Mouse (Mus musculus) forebrain, embryonic 11.5 days (tissue): ENCODE data around the gene Oser1. TPM values are rescaled to one million over a fixed set of nuclear protein-coding genes. Genes with fewer than 3 reads are reported as not detected.

ENCODE experiments used
- ATAC-seq: fragments of 200-750 bp; cut with Nextera tagmentation; replicated peaks from 2 replicates; pipeline ENCODE4 v1.8.0; 2017; ENCODE audit warnings: moderate TSS enrichment; ENCODE audit not compliant: low FRiP score
- DNase-seq: peaks from one replicate; pipeline ENCODE4 v3.0.0-alpha.2; 2017; ENCODE audit warnings: low spot score
- H3K27ac ChIP-seq: fragments of 300-500 bp; sonication (generic); 2 replicates; pipeline ENCODE4 v1.5.1; 2014; ENCODE audit warnings: low read depth, low read length
- H3K27me3 ChIP-seq: fragments of 300-500 bp; sonication (generic); 2 replicates; pipeline ENCODE4 v1.6.1; 2014; ENCODE audit warnings: mild to moderate bottlenecking, low read length, mixed read lengths; ENCODE audit not compliant: control insufficient read depth, insufficient read depth
- H3K36me3 ChIP-seq: fragments of 300-500 bp; sonication (generic); 2 replicates; pipeline ENCODE4 v1.6.1; 2014; ENCODE audit warnings: mild to moderate bottlenecking, low read length, moderate library complexity, mixed read lengths; ENCODE audit not compliant: control insufficient read depth, insufficient read depth
- H3K4me1 ChIP-seq: fragments of 300-500 bp; sonication (generic); replicated peaks from 2 replicates; pipeline ENCODE4 v1.6.1; 2014; ENCODE audit warnings: low read length, mixed read lengths; ENCODE audit not compliant: control insufficient read depth, insufficient read depth
- H3K4me2 ChIP-seq: fragments of 300-500 bp; sonication (generic); 2 replicates; pipeline ENCODE4 v1.6.1; 2014; ENCODE audit warnings: low read depth, mild to moderate bottlenecking, low read length, moderate library complexity, mixed read lengths; ENCODE audit not compliant: severe bottlenecking
- H3K4me3 ChIP-seq: fragments of 300-500 bp; sonication (generic); 2 replicates; pipeline ENCODE4 v1.5.1; 2014; ENCODE audit warnings: low read depth, low read length
- H3K9ac ChIP-seq: fragments of 300-500 bp; sonication (generic); 2 replicates; pipeline ENCODE4 v1.6.1; 2014; ENCODE audit warnings: low read length
- H3K9me3 ChIP-seq: fragments of 300-500 bp; sonication (generic); 2 replicates; pipeline ENCODE4 v1.6.1; 2016; ENCODE audit warnings: low read length, mixed read lengths; ENCODE audit not compliant: control insufficient read depth
- WGBS: fragments of 180-500 bp; shearing (Covaris S2); extraction: QIAGEN DNeasy Blood & Tissue Kit; methylation state at CpG from one replicate; pipeline ENCODE4 v1.1.7; 2014; 5-methylcytosine and 5-hydroxymethylcytosine counted together
- polyA plus RNA-seq: library from polyadenylated mRNA; unstranded; fragments of >200 nt; fragmentation: Nextera tagmentation; extraction: Ambion mirVana; gene quantifications from 2 replicates; pipeline ENCODE4 v1.2.1, GENCODE M21; 2014

Oser1 gene
- polyA plus RNA-seq, 1 experiment from 2014 or later, result 85.5 TPM

GRCm38 (mm10) chr2:163438619-163439451 is 14.3 kb upstream of the Oser1 start:
- ATAC-seq (peak; percentile 58; the same call in 1 of the 2 replicates), DNase-seq (peak; percentile 75)
- no peaks in the 10 kb centered on the region for H3K4me1 ChIP-seq
- H3K9me3 ChIP-seq, result no peaks in the 10 kb centered on the region
- peak overlapping the region; percentile 68 for H3K4me2 ChIP-seq
- H3K4me3 ChIP-seq, result peak overlapping the region; percentile 54
- H3K36me3 ChIP-seq, result no peaks in the 10 kb centered on the region
- whole genome bisulfite sequencing, result 3% methylated on average over 28 of the region's 30 CpGs
- peak overlapping the region; percentile 75 for H3K9ac ChIP-seq
- H3K27me3 ChIP-seq, result peaks cover 3% of the 10 kb centered on the region; the same call in 1 of the 2 replicates
- H3K27ac ChIP-seq, result peak overlapping the region; percentile 19; the same call in 1 of the 2 replicates

GRCm38 (mm10) chr2:163438246-163438618 is 13.7 kb upstream of the Oser1 start, which contains the start of gene Gdap1l1:
Gdap1l1 (plus strand) TSS chr2:163438476.
- H3K36me3 ChIP-seq, result no peaks in the 10 kb centered on the region
- peak within 1 kb of the TSS; percentile 54 for H3K4me3 ChIP-seq
- H3K4me2 ChIP-seq, result peak within 1 kb of the TSS; percentile 68
- ATAC-seq, result peak; percentile 76
- peaks cover 3% of the 10 kb centered on the region; the same call in 1 of the 2 replicates for H3K27me3 ChIP-seq
- H3K9ac ChIP-seq, result peak within 1 kb of the TSS; percentile 75
- H3K9me3 ChIP-seq, result no peaks in the 10 kb centered on the region
- H3K4me1 ChIP-seq, result no peaks in the 10 kb centered on the region
- DNase-seq, result peak; percentile 78
- 1% methylated on average over 13 of the region's 18 CpGs for WGBS
- H3K27ac ChIP-seq, result peak within 1 kb of the TSS; percentile 19; the same call in 1 of the 2 replicates

DNA sequence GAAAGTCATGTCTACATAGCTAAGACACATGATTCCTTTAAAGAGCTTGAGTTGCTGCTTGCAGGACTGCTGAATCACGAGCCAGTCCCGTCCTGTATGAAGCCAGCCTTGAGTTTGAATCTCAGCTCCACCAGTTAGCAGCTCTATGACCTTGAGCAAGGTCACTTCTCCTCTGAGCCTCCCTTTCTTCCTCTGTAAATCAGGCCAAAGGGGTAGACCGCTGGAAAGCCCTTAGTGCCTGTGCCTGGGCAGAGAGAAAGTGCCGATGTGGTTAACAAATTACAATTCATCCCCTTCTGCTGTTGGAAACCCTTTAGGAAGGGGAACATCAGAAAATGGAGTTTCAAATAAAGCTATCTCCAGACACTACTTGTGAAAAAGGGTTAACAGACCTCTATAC is 13.3 kb upstream of the Oser1 start:
- ATAC-seq, result no peak

GRCm38 (mm10) chr2:163433971-163434370 is 9.5 kb upstream of the Oser1 start:
- no peak overlapping the region for H3K9ac ChIP-seq
- H3K36me3 ChIP-seq, result no peaks in the 10 kb centered on the region
- DNase-seq (peak; percentile 46), ATAC-seq (no peak)
- peaks cover 3% of the 10 kb centered on the region; the same call in 1 of the 2 replicates for H3K27me3 ChIP-seq
- H3K9me3 ChIP-seq, result no peaks in the 10 kb centered on the region
- H3K4me2 ChIP-seq, result no peak overlapping the region
- H3K4me3 ChIP-seq, result no peak overlapping the region
- no peaks in the 10 kb centered on the region for H3K4me1 ChIP-seq
- 22% methylated on average over 4 of the region's 4 CpGs for WGBS
- no peak overlapping the region for H3K27ac ChIP-seq

More for the DNA sequence above, 13.3 kb upstream of the Oser1 start:
- Histone ChIP-seq H3K27me3 (peaks cover 3% of the 10 kb centered on the region; the same call in 1 of the 2 replicates), H3K9me3 (no peaks in the 10 kb centered on the region), H3K4me2 (peak overlapping the region; percentile 68), H3K9ac (peak overlapping the region; percentile 75), H3K4me3 (peak overlapping the region; percentile 54), H3K4me1 (no peaks in the 10 kb centered on the region), H3K27ac (no peak overlapping the region), H3K36me3 (no peaks in the 10 kb centered on the region)
- 35% methylated on average over 4 of the region's 4 CpGs for whole genome bisulfite sequencing
- DNase-seq, result no peak

DNA sequence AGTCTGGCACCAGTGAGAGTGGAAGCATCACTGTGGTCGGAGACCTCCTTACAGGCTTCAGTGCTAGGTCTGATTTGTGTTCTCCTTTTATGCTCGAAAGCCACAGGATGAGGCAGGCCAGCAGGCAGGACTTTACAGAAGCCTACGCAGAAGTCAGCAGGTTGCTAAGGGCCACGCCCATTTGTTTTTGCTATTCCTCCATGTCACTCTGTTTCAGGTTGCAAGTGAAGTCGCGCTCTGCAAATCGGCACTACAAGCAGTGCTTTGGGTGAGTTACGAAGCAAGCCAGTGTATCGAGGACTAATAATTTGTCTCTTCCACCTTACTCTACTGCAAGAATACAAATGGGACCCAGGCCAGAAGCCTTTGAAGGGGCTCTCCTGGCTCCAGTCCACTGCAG is 6.8 kb upstream of the Oser1 start:
- ATAC-seq, result no peak
- Histone ChIP-seq H3K9me3 (no peaks in the 10 kb centered on the region), H3K4me3 (no peak overlapping the region), H3K36me3 (no peaks in the 10 kb centered on the region), H3K27me3 (no peaks in the 10 kb centered on the region), H3K4me2 (no peak overlapping the region), H3K4me1 (no peaks in the 10 kb centered on the region), H3K27ac (no peak overlapping the region), H3K9ac (no peak overlapping the region)
- WGBS, result 89% methylated on average over 9 of the region's 9 CpGs
- peak; percentile 26 for DNase-seq

GRCm38 (mm10) chr2:163428346-163429011 is 4.0 kb upstream of the Oser1 start:
- Histone ChIP-seq H3K27me3 (no peaks in the 10 kb centered on the region), H3K4me2 (no peak overlapping the region), H3K27ac (no peak overlapping the region), H3K4me3 (no peak overlapping the region), H3K36me3 (no peaks in the 10 kb centered on the region), H3K9me3 (no peaks in the 10 kb centered on the region), H3K9ac (no peak overlapping the region), H3K4me1 (no peaks in the 10 kb centered on the region)
- DNase-seq (peak; percentile 26), ATAC-seq (no peak)
- WGBS, result 47% methylated on average over 4 of the region's 4 CpGs

DNA sequence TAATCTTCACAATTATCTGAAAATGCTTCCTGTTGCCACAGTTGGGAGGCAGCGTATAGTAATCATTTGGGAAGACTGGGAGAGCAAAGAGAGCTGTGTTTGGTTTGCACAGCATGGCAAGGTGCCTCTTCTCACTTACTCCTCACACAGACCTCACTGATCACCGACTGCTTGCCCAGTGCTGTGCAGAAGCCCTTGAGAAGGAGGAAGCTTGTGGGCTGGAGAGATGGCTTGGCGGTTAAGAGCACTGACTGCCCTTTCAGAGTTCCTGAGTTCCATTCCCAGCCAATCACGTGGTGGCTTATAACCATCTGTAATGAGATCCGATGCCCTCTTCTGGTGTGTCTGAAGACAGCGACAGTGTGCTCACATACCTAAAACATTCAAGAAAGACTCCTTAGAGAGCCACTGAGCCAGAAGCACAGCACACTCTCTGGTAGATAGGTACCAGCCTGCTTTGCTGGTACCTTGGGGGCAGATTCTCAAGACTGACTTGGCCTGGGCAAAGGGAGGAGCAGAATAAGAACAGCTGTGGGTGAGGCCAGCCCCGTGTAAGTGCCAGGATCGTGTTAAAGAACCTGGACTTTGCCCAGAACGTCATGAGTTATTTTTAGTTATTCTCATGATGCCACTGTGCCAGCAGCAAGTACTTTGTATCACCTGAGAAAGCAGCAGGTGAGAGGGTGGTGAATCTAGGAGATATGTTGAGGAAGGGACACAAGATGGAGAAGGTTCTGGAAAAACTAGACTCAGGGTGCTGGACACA is 1.4 kb downstream of the Oser1 start:
- Histone ChIP-seq H3K4me3 (no peak overlapping the region), H3K9me3 (no peaks in the 10 kb centered on the region), H3K27me3 (no peaks in the 10 kb centered on the region), H3K4me1 (peaks cover 6% of the 10 kb centered on the region; the same call in 1 of the 2 replicates), H3K36me3 (no peaks in the 10 kb centered on the region), H3K9ac (no peak overlapping the region), H3K27ac (no peak overlapping the region), H3K4me2 (no peak overlapping the region)
- ATAC-seq (no peak), DNase-seq (peak; percentile 40)
- WGBS, result 83% methylated on average over 9 of the region's 9 CpGs

DNA sequence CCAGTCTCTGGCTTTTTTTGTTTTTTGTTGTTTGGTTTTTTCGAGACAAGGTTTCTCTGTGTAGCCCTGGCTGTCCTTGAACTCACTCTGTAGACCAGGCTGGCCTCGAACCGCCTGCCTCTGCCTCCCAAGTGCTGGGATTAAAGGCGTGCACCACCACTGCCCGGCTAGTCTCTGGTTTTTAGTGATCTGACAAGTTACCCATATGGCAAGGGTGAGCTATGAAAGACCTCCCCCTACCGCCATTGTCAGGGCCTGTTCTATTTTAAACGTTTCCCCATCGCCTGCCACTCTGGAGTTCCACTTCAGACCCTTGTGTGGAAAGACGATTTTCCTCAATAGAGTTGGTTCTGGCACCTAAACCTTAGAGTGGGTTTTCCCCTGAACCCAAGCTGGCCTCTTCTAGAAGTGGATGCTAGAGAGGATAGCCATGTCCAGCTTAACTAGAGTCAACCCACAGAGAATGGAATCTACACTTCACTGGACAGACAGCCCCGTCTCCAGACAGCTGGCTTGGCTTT is 4.1 kb downstream of the Oser1 start:
- no peak for ATAC-seq
- peaks cover 9% of the 10 kb centered on the region; the same call in 1 of the 2 replicates for H3K4me1 ChIP-seq
- H3K36me3 ChIP-seq, result no peaks in the 10 kb centered on the region
- no peak for DNase-seq
- peak overlapping the region; percentile 72 for H3K9ac ChIP-seq
- no peak overlapping the region for H3K27ac ChIP-seq
- peak overlapping the region; percentile 96 for H3K4me3 ChIP-seq
- 37% methylated on average over 10 of the region's 10 CpGs for WGBS
- no peaks in the 10 kb centered on the region for H3K27me3 ChIP-seq
- peak overlapping the region; percentile 74 for H3K4me2 ChIP-seq
- H3K9me3 ChIP-seq, result no peaks in the 10 kb centered on the region
